Mouse (Mus musculus) urinary bladder, postnatal 14 days (tissue): ENCODE measurements around the gene Nipsnap2.
A peak's percentile ranks its signal among the peaks of the same experiment; 100 is the strongest.
"Not testable (repeated sequence)": the region's sequence is repeated elsewhere in the genome, so short reads cannot be mapped to it uniquely, and the experiment has no call there.

Experiments used
- DNase-seq: peaks from one replicate; pipeline ENCODE4 v3.0.0; 2021; ENCODE audit warnings: low spot score

Gene Nipsnap2

GRCm38 (mm10) chr5:129761865-129762540 is 37.1 kb downstream of the Nipsnap2 start:
- DNase-seq, result no peak

- peak; percentile 45 for DNase-seq
Observed at GRCm38 (mm10) chr5:129770443-129771355, 45.8 kb downstream of the Nipsnap2 start.

- DNase-seq, result no peak
Observed at GRCm38 (mm10) chr5:129772433-129772832, 47.6 kb downstream of the Nipsnap2 start.

- DNase-seq, result not testable (repeated sequence)
Observed at GRCm38 (mm10) chr5:129773330-129773729, 48.5 kb downstream of the Nipsnap2 start.

- DNase-seq, result no peak
Observed at GRCm38 (mm10) chr5:129774661-129775060, 49.8 kb downstream of the Nipsnap2 start.

- DNase-seq, result no peak
Observed at GRCm38 (mm10) chr5:129778348-129778995, 53.6 kb downstream of the Nipsnap2 start.

- peak; percentile 80 for DNase-seq
Observed at GRCm38 (mm10) chr5:129778996-129779716, 54.3 kb downstream of the Nipsnap2 start.

- no peak for DNase-seq
Observed at GRCm38 (mm10) chr5:129780131-129780530, 55.3 kb downstream of the Nipsnap2 start.

DNA sequence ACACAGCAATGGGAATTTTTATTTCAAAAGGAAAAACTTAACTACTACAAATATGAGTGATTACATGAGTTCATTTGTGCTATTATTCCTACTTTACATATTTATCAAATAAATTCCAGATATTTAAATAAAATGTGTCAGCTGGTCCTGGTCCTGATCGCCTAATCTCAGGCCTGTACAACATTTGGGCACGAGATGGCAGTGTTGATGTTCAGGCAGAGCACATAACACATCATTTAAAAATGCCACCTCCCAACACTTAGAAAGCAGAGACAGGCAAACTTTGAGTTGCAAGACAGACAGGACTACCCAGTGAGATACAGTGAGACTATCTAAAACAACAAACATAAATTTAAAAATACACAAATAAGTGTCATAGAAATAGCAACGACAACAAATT is 57.3 kb downstream of the Nipsnap2 start:
- no peak for DNase-seq

DNA sequence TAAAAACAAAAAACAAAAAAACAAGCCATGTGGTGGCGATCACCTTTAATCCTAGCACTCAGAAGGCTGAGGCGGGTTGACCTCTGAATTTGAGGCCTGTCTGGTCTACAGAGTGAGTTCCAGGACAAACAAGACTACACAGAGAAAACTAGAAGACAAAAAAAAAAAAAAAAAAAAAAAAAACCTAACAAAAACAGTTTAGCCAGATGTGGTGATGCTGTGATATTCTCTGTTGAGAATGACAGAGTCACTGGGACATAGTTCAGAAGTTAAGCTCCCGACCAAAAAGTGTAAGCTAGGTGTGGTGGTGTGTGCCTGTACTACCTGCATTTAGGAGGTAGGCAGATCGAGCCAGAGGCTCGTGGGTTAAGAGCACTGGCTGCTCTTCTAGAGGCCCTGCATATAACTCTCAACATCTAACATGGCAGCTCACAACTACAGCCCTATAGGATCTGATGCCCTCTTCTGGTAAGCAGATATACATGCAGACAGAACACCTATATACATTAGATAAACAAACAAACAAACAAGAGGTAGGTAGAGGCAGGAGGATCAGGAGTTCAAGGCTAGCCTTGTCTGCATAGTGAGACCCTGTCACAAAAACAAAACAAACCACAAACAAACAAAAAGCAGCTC is 60.5 kb downstream of the Nipsnap2 start:
- DNase-seq, result no peak

GRCm38 (mm10) chr5:129786161-129786560 is 61.3 kb downstream of the Nipsnap2 start:
- DNase-seq, result no peak

GRCm38 (mm10) chr5:129786818-129787790 is 62.2 kb downstream of the Nipsnap2 start, which contains the start of gene Psph:
Gene Psph (minus strand): TSS chr5:129787449.
- peak; percentile 97 for DNase-seq

DNA sequence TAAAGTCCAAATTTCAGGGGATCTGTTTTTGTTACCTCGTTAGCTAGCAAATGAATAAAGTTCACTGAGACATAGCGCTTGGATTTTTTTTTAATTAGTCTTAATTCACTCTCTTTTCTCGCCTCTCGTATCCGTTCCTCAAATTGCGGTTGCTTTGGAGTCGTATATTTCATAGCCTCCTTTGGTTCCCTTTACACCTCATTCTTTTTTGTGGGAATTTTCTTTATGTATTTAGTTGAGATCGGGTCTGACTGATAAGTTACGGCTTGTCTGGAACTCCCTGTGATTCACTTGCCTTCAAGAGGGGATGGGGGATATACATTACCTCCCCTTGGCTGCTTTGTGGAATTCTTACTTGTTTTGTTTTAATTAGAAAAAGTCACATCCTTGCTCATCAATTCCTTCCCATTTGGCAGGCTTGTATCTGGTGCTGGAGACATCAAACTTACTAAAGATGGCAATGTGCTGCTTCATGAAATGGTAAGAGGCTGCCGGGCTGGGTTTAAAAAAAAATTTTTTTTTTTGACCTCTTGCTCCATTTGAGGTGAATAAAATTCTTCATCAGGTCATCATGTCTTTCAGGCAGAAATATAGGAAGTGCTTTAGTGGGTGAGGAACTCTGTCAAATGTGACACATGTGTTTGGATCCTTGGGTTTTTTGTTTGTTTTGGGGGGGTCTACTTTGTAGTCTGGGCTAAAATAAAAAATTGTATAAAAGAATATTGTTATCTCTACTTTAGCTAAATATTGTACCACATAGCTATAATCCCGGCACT is 63.1 kb downstream of the Nipsnap2 start:
- no peak for DNase-seq

- DNase-seq, result not testable (repeated sequence)
Observed at GRCm38 (mm10) chr5:129790591-129790990, 65.7 kb downstream of the Nipsnap2 start.
